Mouse (Mus musculus) ES-Bruce4 (cell line): ENCODE measurements around the gene Apon.

Source experiments
- CTCF ChIP-seq: IDR thresholded peaks from one replicate; pipeline ENCODE4 v1.8.1; 2011; ENCODE audit warnings: low read depth, low read length
- POLR2A ChIP-seq: IDR thresholded peaks from one replicate; pipeline ENCODE4 v1.8.1; 2011; ENCODE audit warnings: low read length; ENCODE audit not compliant: insufficient read depth

GRCm38 (mm10) chr10:128269206-128269910, 15.5 kb downstream of the Apon start:
- TF ChIP-seq CTCF (no peak), POLR2A (no peak)
